In genomic region chr17:31841453-31841841, GRCm38 (mm10) we compare ENCODE assay signal across 10 mouse cellular contexts. TPM values are rescaled to one million over a fixed set of nuclear protein-coding genes. Genes with fewer than 3 reads are reported as not detected.
DNase-seq lines count a peak whose midpoint lies in the region; ATAC-seq and TF ChIP-seq lines count a peak whose summit lies in the region.
"Had no signal": no experiment of that assay in that cellular context is flagged by ENCODE, and none has a peak within 500 bp of the region (broad histone marks: within the 10 kb centered on the region; RNA-seq: fewer than 3 reads in every experiment).

No protein-coding gene starts in this region.

- no peak overlapping the region for H3K4me3 ChIP-seq in heart, embryonic 10.5 days
- H3K4me3 ChIP-seq in ES-Bruce4 (ENCODE audit: low read depth, low read length), result peak overlapping the region; percentile 26
- no peak overlapping the region for H3K4me3 ChIP-seq in intestine, embryonic 15.5 days (replicated peaks)
- H3K4me3 ChIP-seq: hindbrain, embryonic 13.5 days; midbrain, embryonic 13.5 days had no signal

- no peak for ATAC-seq in intestine, embryonic 15.5 days
- ATAC-seq in megakaryocyte-erythroid progenitor cell, adult 5-6 weeks (replicated peaks; ENCODE audit: low FRiP score, low TSS enrichment, poor library complexity, severe bottlenecking), result no peak
- ATAC-seq: midbrain, embryonic 13.5 days had no signal

- peaks cover 42% of the 10 kb centered on the region for H3K4me1 ChIP-seq in heart, embryonic 10.5 days
- H3K4me1 ChIP-seq in ES-Bruce4 (ENCODE audit: control insufficient read depth, insufficient read depth, low read length), result peaks cover 9% of the 10 kb centered on the region
- H3K4me1 ChIP-seq in intestine, embryonic 15.5 days (replicated peaks), result peaks cover 23% of the 10 kb centered on the region

- TF ChIP-seq EP300 in ES-Bruce4 (IDR thresholded peaks at IDR 0.05; ENCODE audit: insufficient read depth, low read depth, low read length), result 0 out of 2 replicates have a peak, but pooled peaks have one; percentile 41

- H3K36me3 ChIP-seq in heart, embryonic 10.5 days, result peaks cover 28% of the 10 kb centered on the region
- H3K36me3 ChIP-seq in ES-Bruce4 (ENCODE audit: control insufficient read depth, insufficient read depth, low read length, poor library complexity, severe bottlenecking), result peaks cover 11% of the 10 kb centered on the region
- H3K36me3 ChIP-seq in intestine, embryonic 15.5 days, result peaks cover 5% of the 10 kb centered on the region

- no peak overlapping the region for H3K4me2 ChIP-seq in intestine, embryonic 15.5 days (replicated peaks)
- H3K4me2 ChIP-seq: hindbrain, embryonic 13.5 days; midbrain, embryonic 13.5 days had no signal

- no peak for TF ChIP-seq POLR2A in ES-Bruce4 (IDR thresholded peaks at IDR 0.05; ENCODE audit: insufficient read depth, low read length)

- no peaks in the 10 kb centered on the region for H3K9me3 ChIP-seq in heart, embryonic 10.5 days
- H3K9me3 ChIP-seq in ES-Bruce4 (replicated peaks; ENCODE audit: control insufficient read depth, insufficient read depth, low read length, poor library complexity, severe bottlenecking), result no peaks in the 10 kb centered on the region
- no peaks in the 10 kb centered on the region for H3K9me3 ChIP-seq in intestine, embryonic 15.5 days
- H3K9me3 ChIP-seq: hindbrain, embryonic 13.5 days; midbrain, embryonic 13.5 days had no signal

- TF ChIP-seq CTCF in ES-Bruce4 (IDR thresholded peaks at IDR 0.05; ENCODE audit: low read depth, low read length), result no peak

- no peak overlapping the region for H3K9ac ChIP-seq in ES-Bruce4 (ENCODE audit: low read depth, poor library complexity, severe bottlenecking)
- no peak overlapping the region for H3K9ac ChIP-seq in intestine, embryonic 15.5 days
- H3K9ac ChIP-seq: hindbrain, embryonic 13.5 days; midbrain, embryonic 13.5 days had no signal

- DNase-seq in heart, embryonic 10.5 days (ENCODE audit: low spot score), result no peak
- no peak for DNase-seq in heart, postnatal 4 days
- peak; percentile 78 to 81 for DNase-seq in spleen, postnatal 36 days (ENCODE audit: low spot score in 2 of 2)
- no peak for DNase-seq in layer of hippocampus, postnatal 10 days (ENCODE audit: low spot score in 2 of 2)
- no peak for DNase-seq in frontal cortex, postnatal 25 days (ENCODE audit: low spot score in 2 of 2)

- 75% methylated on average over 3 of the region's 3 CpGs for WGBS in heart, embryonic 10.5 days
- WGBS in intestine, embryonic 15.5 days, result 81% methylated on average over 3 of the region's 3 CpGs

- no peaks in the 10 kb centered on the region for H3K27me3 ChIP-seq in heart, embryonic 10.5 days (ENCODE audit: insufficient read depth, poor library complexity, severe bottlenecking)
- no peaks in the 10 kb centered on the region for H3K27me3 ChIP-seq in ES-Bruce4 (ENCODE audit: control insufficient read depth, insufficient read depth, low read length, poor library complexity, severe bottlenecking)
- no peaks in the 10 kb centered on the region for H3K27me3 ChIP-seq in intestine, embryonic 15.5 days (replicated peaks)
- H3K27me3 ChIP-seq: hindbrain, embryonic 13.5 days; midbrain, embryonic 13.5 days had no signal

- peak overlapping the region; percentile 8; the same call in 1 of the 2 replicates for H3K27ac ChIP-seq in heart, embryonic 10.5 days
- peak overlapping the region; percentile 54 for H3K27ac ChIP-seq in ES-Bruce4 (ENCODE audit: insufficient read depth, low read length)
- peak overlapping the region; percentile 69 for H3K27ac ChIP-seq in intestine, embryonic 15.5 days
- H3K27ac ChIP-seq: hindbrain, embryonic 13.5 days; midbrain, embryonic 13.5 days had no signal

RNA-seq across cellular contexts. Expression of gene Sik1, which starts 14.2 kb away (rescaled TPM):
- 20.9 and 22.0 TPM in 2 replicates for polyA plus RNA-seq in heart, embryonic 10.5 days (2016; fragmentation: Nextera tagmentation; extraction: Ambion mirVana)
- 10 to 100 TPM; 74.3 to 79.7 TPM for total RNA-seq in heart, postnatal 4 days (2021)
- 45.1 and 48.4 TPM in 2 replicates for polyA plus RNA-seq in ES-Bruce4 (2011; ENCODE audit: insufficient read depth, insufficient read length, low read depth, missing spikeins)
- 8.8 and 9.2 TPM in 2 replicates for polyA plus RNA-seq in intestine, embryonic 15.5 days (2015; fragmentation: Nextera tagmentation; extraction: Ambion mirVana)
- total RNA-seq in megakaryocyte-erythroid progenitor cell, adult 5-6 weeks (2014; fragmentation: Nextera tagmentation), result 4.1 and 10.3 TPM in 2 replicates
- 9.6 and 14.4 TPM in 2 replicates for total RNA-seq in megakaryocyte-erythroid progenitor cell, adult 5-6 weeks (2017)
- 10 to 100 TPM; 21.7 to 22.2 TPM for total RNA-seq in layer of hippocampus, postnatal 10 days (2021)

Comparison
In these comparisons a context has a peak if more than half of its experiments do, and no peak if none do; other contexts are left out.
1. DNase-seq: peak in spleen, postnatal 36 days (2 of 2); none in heart, embryonic 10.5 days (single experiment), heart, postnatal 4 days (single experiment), layer of hippocampus, postnatal 10 days (0 of 2) and frontal cortex, postnatal 25 days (0 of 2).
2. H3K27ac ChIP-seq: peak in every context shown above with its lines; median percentile 69 in intestine, embryonic 15.5 days; 54 in ES-Bruce4; 8 in heart, embryonic 10.5 days.